Mouse (Mus musculus): ENCODE measurements around the gene Rab25. TPM values are rescaled to one million over a fixed set of nuclear protein-coding genes. Genes with fewer than 3 reads are reported as not detected.

Gene Rab25
- polyA plus RNA-seq, 1 experiment from 2014 or later = 0.78 TPM

GRCm38 (mm10) chr3:88533706-88534105, 14.4 kb downstream of the Rab25 start:
- 3% methylated on average over 4 of the region's 5 CpGs for WGBS
- peak overlapping the region; percentile 93 for H3K27ac ChIP-seq (ENCODE audit: low read depth, low read length)

GRCm38 (mm10) chr3:88532689-88533511, 15.2 kb downstream of the Rab25 start:
- peak overlapping the region; percentile 97 for H3K9ac ChIP-seq (ENCODE audit: low read length)
- H3K27me3 ChIP-seq (ENCODE audit: control insufficient read depth, insufficient read depth, low read length) = no peaks in the 10 kb centered on the region
- under 1% methylated on average over 39 of the region's 40 CpGs for WGBS
- H3K36me3 ChIP-seq (ENCODE audit: control insufficient read depth, insufficient read depth, low read length) = peaks cover 14% of the 10 kb centered on the region
- peak overlapping the region; percentile 80 for H3K4me3 ChIP-seq (ENCODE audit: low read depth, low read length)
- no peaks in the 10 kb centered on the region for H3K9me3 ChIP-seq (ENCODE audit: control insufficient read depth, low read length)
- H3K27ac ChIP-seq (ENCODE audit: low read depth, low read length) = peak overlapping the region; percentile 93
- DNase-seq (ENCODE audit: low spot score) = peak; percentile 81
- H3K4me2 ChIP-seq (ENCODE audit: low read depth) = peak overlapping the region; percentile 66
- ATAC-seq (ENCODE audit: insufficient read depth, low FRiP score, low TSS enrichment) = peak; percentile 14
- peaks cover 51% of the 10 kb centered on the region for H3K4me1 ChIP-seq (ENCODE audit: control insufficient read depth, insufficient read depth, low read length)

More at GRCm38 (mm10) chr3:88533706-88534105, 14.4 kb downstream of the Rab25 start:
- Histone ChIP-seq H3K4me3 (ENCODE audit: low read depth, low read length) (peak overlapping the region; percentile 80), H3K27me3 (ENCODE audit: control insufficient read depth, insufficient read depth, low read length) (no peaks in the 10 kb centered on the region), H3K36me3 (ENCODE audit: control insufficient read depth, insufficient read depth, low read length) (peaks cover 19% of the 10 kb centered on the region), H3K4me2 (ENCODE audit: low read depth) (peak overlapping the region; percentile 66), H3K4me1 (ENCODE audit: control insufficient read depth, insufficient read depth, low read length) (peaks cover 56% of the 10 kb centered on the region), H3K9ac (ENCODE audit: low read length) (peak overlapping the region; percentile 97), H3K9me3 (ENCODE audit: control insufficient read depth, low read length) (no peaks in the 10 kb centered on the region)
- DNase-seq (ENCODE audit: low spot score) = no peak
- ATAC-seq (ENCODE audit: insufficient read depth, low FRiP score, low TSS enrichment) = no peak

- Histone ChIP-seq H3K4me1 (ENCODE audit: control insufficient read depth, insufficient read depth, low read length) (peaks cover 50% of the 10 kb centered on the region), H3K4me2 (ENCODE audit: low read depth) (peak within 1 kb of the TSS; percentile 66), H3K27ac (ENCODE audit: low read depth, low read length) (peak within 1 kb of the TSS; percentile 93), H3K36me3 (ENCODE audit: control insufficient read depth, insufficient read depth, low read length) (peaks cover 9% of the 10 kb centered on the region), H3K27me3 (ENCODE audit: control insufficient read depth, insufficient read depth, low read length) (no peaks in the 10 kb centered on the region), H3K9ac (ENCODE audit: low read length) (peak within 1 kb of the TSS; percentile 97), H3K9me3 (ENCODE audit: control insufficient read depth, low read length) (no peaks in the 10 kb centered on the region), H3K4me3 (ENCODE audit: low read depth, low read length) (peak within 1 kb of the TSS; percentile 80)
- 0% methylated on average over 9 of the region's 31 CpGs for WGBS
- ATAC-seq (ENCODE audit: insufficient read depth, low FRiP score, low TSS enrichment) (no peak; the same call in 1 of the 2 replicates), DNase-seq (ENCODE audit: low spot score) (no peak)
Observed at GRCm38 (mm10) chr3:88532299-88532674, 15.8 kb downstream of the Rab25 start, which contains the start of gene Mex3a. TSS of gene Mex3a (plus strand) at chr3:88532395.

- H3K4me3 ChIP-seq (ENCODE audit: low read depth, low read length) = peak overlapping the region; percentile 80
- peaks cover 4% of the 10 kb centered on the region for H3K36me3 ChIP-seq (ENCODE audit: control insufficient read depth, insufficient read depth, low read length)
- peak; percentile 80 for ATAC-seq (ENCODE audit: insufficient read depth, low FRiP score, low TSS enrichment)
- peaks cover 45% of the 10 kb centered on the region for H3K4me1 ChIP-seq (ENCODE audit: control insufficient read depth, insufficient read depth, low read length)
- no peaks in the 10 kb centered on the region for H3K9me3 ChIP-seq (ENCODE audit: control insufficient read depth, low read length)
- peak overlapping the region; percentile 97 for H3K9ac ChIP-seq (ENCODE audit: low read length)
- peak; percentile 95 for DNase-seq (ENCODE audit: low spot score)
- WGBS = under 1% methylated on average over 55 of the region's 63 CpGs
- peak overlapping the region; percentile 66 for H3K4me2 ChIP-seq (ENCODE audit: low read depth)
- no peaks in the 10 kb centered on the region for H3K27me3 ChIP-seq (ENCODE audit: control insufficient read depth, insufficient read depth, low read length)
- H3K27ac ChIP-seq (ENCODE audit: low read depth, low read length) = peak overlapping the region; percentile 93
Observed at GRCm38 (mm10) chr3:88531348-88532298, 16.5 kb downstream of the Rab25 start.

- peaks cover 35% of the 10 kb centered on the region for H3K4me1 ChIP-seq (ENCODE audit: control insufficient read depth, insufficient read depth, low read length)
- H3K4me2 ChIP-seq (ENCODE audit: low read depth) = peak overlapping the region; percentile 66
- H3K36me3 ChIP-seq (ENCODE audit: control insufficient read depth, insufficient read depth, low read length) = no peaks in the 10 kb centered on the region
- no peaks in the 10 kb centered on the region for H3K27me3 ChIP-seq (ENCODE audit: control insufficient read depth, insufficient read depth, low read length)
- ATAC-seq (ENCODE audit: insufficient read depth, low FRiP score, low TSS enrichment) (no peak), DNase-seq (ENCODE audit: low spot score) (peak; percentile 41)
- no peaks in the 10 kb centered on the region for H3K9me3 ChIP-seq (ENCODE audit: control insufficient read depth, low read length)
- WGBS = 6% methylated on average over 11 of the region's 11 CpGs
- H3K9ac ChIP-seq (ENCODE audit: low read length) = peak overlapping the region; percentile 97
- peak overlapping the region; percentile 80 for H3K4me3 ChIP-seq (ENCODE audit: low read depth, low read length)
- peak overlapping the region; percentile 80 for H3K27ac ChIP-seq (ENCODE audit: low read depth, low read length)
Observed at GRCm38 (mm10) chr3:88530082-88530864, 17.8 kb downstream of the Rab25 start.

- DNase-seq (ENCODE audit: low spot score) = peak; percentile 50
- no peaks in the 10 kb centered on the region for H3K9me3 ChIP-seq (ENCODE audit: control insufficient read depth, low read length)
- ATAC-seq (ENCODE audit: insufficient read depth, low FRiP score, low TSS enrichment) = no peak
- H3K36me3 ChIP-seq (ENCODE audit: control insufficient read depth, insufficient read depth, low read length) = no peaks in the 10 kb centered on the region
- peak overlapping the region; percentile 66 for H3K4me2 ChIP-seq (ENCODE audit: low read depth)
- H3K27ac ChIP-seq (ENCODE audit: low read depth, low read length) = peak overlapping the region; percentile 80
- WGBS = 32% methylated on average over 7 of the region's 7 CpGs
- H3K9ac ChIP-seq (ENCODE audit: low read length) = peak overlapping the region; percentile 97
- H3K4me3 ChIP-seq (ENCODE audit: low read depth, low read length) = peak overlapping the region; percentile 80
- peaks cover 26% of the 10 kb centered on the region for H3K4me1 ChIP-seq (ENCODE audit: control insufficient read depth, insufficient read depth, low read length)
- no peaks in the 10 kb centered on the region for H3K27me3 ChIP-seq (ENCODE audit: control insufficient read depth, insufficient read depth, low read length)
Observed at GRCm38 (mm10) chr3:88529204-88530000, 18.7 kb downstream of the Rab25 start.

GRCm38 (mm10) chr3:88528646-88529045, 19.5 kb downstream of the Rab25 start:
- Histone ChIP-seq H3K9ac (ENCODE audit: low read length) (no peak overlapping the region; the same call in 1 of the 2 replicates), H3K4me1 (ENCODE audit: control insufficient read depth, insufficient read depth, low read length) (peaks cover 21% of the 10 kb centered on the region), H3K4me3 (ENCODE audit: low read depth, low read length) (no peak overlapping the region), H3K27ac (ENCODE audit: low read depth, low read length) (no peak overlapping the region), H3K27me3 (ENCODE audit: control insufficient read depth, insufficient read depth, low read length) (no peaks in the 10 kb centered on the region), H3K9me3 (ENCODE audit: control insufficient read depth, low read length) (no peaks in the 10 kb centered on the region), H3K36me3 (ENCODE audit: control insufficient read depth, insufficient read depth, low read length) (no peaks in the 10 kb centered on the region), H3K4me2 (ENCODE audit: low read depth) (no peak overlapping the region; the same call in 1 of the 2 replicates)
- 94% methylated on average over 11 of the region's 11 CpGs for WGBS
- no peak for DNase-seq (ENCODE audit: low spot score)
- no peak for ATAC-seq (ENCODE audit: insufficient read depth, low FRiP score, low TSS enrichment)
